Mouse (Mus musculus): Measurements from ENCODE around the gene Rem2. TPM values are rescaled to one million over a fixed set of nuclear protein-coding genes. Genes with fewer than 3 reads are reported as not detected.

Gene Rem2
- polyA plus RNA-seq, 1 experiment from 2014 or later = 4.3 TPM

DNA sequence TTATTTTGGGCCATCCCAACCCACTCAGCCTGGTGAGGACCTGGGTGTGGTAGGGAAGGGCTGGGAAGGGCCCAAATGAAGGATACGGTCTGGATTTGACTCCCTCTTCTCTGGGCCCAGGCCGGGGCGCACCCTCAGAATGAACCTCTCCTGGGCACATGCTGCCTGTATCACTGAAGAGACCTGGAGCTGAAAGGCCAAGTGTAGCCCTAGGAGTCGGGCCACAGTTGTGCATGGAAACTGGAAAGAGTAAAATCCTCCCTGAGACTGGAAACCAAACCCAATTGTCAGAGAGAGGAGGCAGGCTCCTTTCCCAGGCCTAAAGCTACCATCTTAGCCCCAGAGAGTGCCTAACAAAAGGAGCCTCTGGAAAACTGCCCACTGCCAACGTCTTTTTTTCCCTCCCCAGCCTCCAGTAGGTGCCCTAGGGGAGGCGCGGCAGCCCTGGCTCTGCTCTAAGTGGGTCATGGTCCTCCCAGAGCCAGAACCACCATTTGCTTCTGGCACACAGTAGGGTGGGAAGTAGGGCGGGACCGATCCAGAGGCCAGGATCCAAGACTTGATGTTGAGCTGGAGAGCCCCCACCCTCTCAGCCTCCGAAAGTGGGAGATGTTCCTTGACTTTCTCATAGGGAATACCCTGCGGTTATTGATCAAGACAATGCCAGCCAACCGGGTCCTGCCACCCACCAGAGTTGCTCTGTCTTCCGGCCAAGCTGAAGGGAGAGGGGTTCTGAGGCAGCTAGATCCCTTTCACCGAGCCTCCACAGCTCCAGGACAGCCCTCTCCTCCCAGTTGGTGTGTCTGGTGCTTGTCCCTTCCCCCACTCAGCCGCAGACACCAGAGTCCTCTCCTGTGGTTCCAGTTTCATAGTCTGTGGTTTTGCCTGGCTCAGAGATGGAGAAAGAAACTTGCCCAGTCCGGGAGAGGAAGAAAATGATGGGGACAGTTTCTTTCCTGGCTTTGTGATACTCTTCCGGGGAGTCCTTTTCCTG lies 42.8 kb upstream of the Rem2 start:
- ATAC-seq (ENCODE audit: insufficient number of reproducible peaks, insufficient read depth, low FRiP score, low TSS enrichment, low read depth) = peak; percentile 14; the same call in 1 of the 2 replicates
- peak overlapping the region; percentile 95 for H3K4me2 ChIP-seq
- H3K9me3 ChIP-seq = no peaks in the 10 kb centered on the region
- WGBS = 34% methylated on average over 17 of the region's 17 CpGs
- peak overlapping the region; percentile 88 for H3K4me3 ChIP-seq (replicated peaks)
- H3K36me3 ChIP-seq = peaks cover 55% of the 10 kb centered on the region
- no peaks in the 10 kb centered on the region for H3K27me3 ChIP-seq
- H3K27ac ChIP-seq = peak overlapping the region; percentile 98
- peak overlapping the region; percentile 99 for H3K9ac ChIP-seq (replicated peaks)
- H3K4me1 ChIP-seq (replicated peaks) = peaks cover 42% of the 10 kb centered on the region

DNA sequence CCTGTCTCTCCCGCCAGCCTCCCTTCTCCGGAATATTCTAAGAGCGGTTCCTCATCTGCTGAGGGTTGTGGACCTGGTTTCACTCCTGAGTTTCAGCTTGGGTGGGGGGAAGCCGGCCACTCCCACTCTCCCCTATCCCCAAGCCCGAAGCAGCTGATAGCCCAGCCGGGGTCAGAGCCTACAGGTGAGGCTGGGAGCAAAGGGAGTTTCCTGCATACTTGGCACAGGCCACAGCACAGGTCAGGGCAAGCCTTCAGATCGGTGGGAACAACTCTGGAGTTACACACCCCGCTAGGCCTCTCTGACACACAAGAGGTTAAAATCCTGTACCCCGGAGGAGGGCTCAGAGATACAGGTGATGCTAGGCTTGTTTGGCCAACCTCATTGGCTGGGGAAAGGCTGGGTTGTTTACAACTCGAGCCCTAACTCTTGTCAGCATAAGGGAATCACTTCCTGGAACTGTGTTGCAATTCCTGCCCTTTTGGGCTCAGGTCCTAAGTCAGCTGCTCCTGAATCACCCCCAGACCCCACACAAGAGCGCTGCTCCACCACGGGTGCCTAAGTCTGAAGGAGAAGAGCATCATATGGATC lies 41.9 kb upstream of the Rem2 start:
- Histone ChIP-seq H3K4me3 (replicated peaks) (peak overlapping the region; percentile 88), H3K4me1 (replicated peaks) (peaks cover 42% of the 10 kb centered on the region), H3K4me2 (peak overlapping the region; percentile 95), H3K36me3 (peaks cover 56% of the 10 kb centered on the region), H3K27ac (peak overlapping the region; percentile 98; the same call in 1 of the 2 replicates), H3K9ac (replicated peaks) (peak overlapping the region; percentile 99), H3K27me3 (no peaks in the 10 kb centered on the region), H3K9me3 (no peaks in the 10 kb centered on the region)
- ATAC-seq (ENCODE audit: insufficient number of reproducible peaks, insufficient read depth, low FRiP score, low TSS enrichment, low read depth) = no peak
- WGBS = 58% methylated on average over 12 of the region's 12 CpGs

DNA sequence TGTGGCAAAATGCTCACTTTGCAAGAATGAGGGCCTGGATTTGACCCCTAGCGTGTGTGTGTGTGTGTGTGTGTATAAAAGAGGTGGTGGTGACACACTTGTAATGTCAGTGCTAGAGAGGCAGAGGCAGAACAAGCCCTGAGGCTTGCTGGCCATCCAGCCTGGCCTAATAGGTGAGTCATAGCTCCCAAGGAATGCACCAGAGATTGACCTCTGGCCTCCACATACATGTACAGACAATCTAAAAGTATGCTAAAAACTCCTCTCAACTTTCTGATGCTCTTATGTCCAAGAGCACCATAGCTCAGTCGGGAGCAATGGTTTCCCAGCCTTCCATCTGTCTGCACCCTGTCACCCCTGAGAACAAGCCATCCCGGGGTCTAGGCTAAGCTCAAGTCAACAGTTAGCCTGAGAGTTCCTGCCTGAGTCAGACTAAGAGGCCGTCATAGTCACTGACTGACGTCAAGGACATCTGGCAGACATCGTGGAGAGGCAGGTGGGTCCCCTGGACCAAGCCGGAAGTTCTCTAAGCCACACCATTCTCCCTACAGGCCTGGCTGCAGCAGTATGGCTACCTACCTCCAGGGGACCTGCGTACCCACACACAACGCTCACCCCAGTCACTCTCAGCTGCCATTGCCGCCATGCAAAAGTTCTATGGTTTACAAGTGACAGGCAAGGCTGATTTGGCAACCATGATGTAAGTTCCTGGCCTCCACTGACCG lies 40.5 kb upstream of the Rem2 start:
- ATAC-seq (ENCODE audit: insufficient number of reproducible peaks, insufficient read depth, low FRiP score, low TSS enrichment, low read depth) = no peak
- no peak overlapping the region for H3K27ac ChIP-seq
- H3K4me3 ChIP-seq (replicated peaks) = no peak overlapping the region

DNA sequence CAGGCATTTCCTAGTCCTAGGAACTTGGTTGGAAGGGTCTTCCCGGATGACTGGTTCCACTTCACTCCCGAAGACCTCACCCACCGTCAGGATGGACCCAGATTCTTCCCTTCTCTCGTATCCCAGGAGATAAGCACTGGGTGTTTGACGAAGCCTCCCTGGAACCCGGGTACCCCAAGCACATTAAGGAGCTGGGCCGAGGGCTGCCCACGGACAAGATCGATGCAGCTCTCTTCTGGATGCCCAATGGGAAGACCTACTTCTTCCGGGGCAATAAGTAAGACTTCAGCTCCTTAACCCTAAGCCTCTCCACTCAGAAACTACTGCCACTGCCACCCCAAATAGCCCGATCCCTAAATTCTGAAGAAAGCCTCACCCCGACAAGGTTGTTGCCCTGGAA lies 36.7 kb upstream of the Rem2 start:
- H3K36me3 ChIP-seq = peaks cover 72% of the 10 kb centered on the region
- 89% methylated on average over 12 of the region's 12 CpGs for WGBS
- no peaks in the 10 kb centered on the region for H3K27me3 ChIP-seq
- H3K27ac ChIP-seq = no peak overlapping the region
- no peaks in the 10 kb centered on the region for H3K9me3 ChIP-seq
- H3K4me1 ChIP-seq (replicated peaks) = peaks cover 32% of the 10 kb centered on the region
- no peak overlapping the region for H3K9ac ChIP-seq (replicated peaks)
- no peak overlapping the region for H3K4me3 ChIP-seq (replicated peaks)
- no peak overlapping the region for H3K4me2 ChIP-seq
- ATAC-seq (ENCODE audit: insufficient number of reproducible peaks, insufficient read depth, low FRiP score, low TSS enrichment, low read depth) = no peak

More for the DNA sequence above, 40.5 kb upstream of the Rem2 start:
- 80% methylated on average over 11 of the region's 11 CpGs for WGBS
- no peaks in the 10 kb centered on the region for H3K9me3 ChIP-seq
- no peak overlapping the region for H3K9ac ChIP-seq (replicated peaks)
- H3K27me3 ChIP-seq = no peaks in the 10 kb centered on the region
- peaks cover 60% of the 10 kb centered on the region for H3K36me3 ChIP-seq
- peaks cover 32% of the 10 kb centered on the region for H3K4me1 ChIP-seq (replicated peaks)
- no peak overlapping the region for H3K4me2 ChIP-seq

DNA sequence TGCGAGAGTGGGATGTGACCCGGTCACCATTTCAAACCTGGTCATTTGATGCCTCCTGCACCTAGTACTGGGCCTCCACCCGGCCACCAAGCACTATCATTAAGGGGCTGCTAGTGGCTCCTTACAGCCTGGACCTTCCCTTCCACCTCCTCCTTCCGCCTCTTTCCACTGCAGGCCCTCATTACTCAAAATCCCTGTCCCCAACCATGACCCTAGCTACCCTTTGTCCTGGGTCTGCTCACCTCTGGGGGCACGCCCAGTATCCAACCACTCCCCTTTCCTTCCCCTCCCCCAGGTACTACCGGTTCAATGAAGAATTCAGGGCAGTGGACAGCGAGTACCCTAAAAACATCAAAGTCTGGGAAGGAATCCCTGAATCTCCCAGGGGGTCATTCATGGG lies 36.3 kb upstream of the Rem2 start:
- Histone ChIP-seq H3K4me1 (replicated peaks) (peaks cover 30% of the 10 kb centered on the region), H3K27ac (no peak overlapping the region), H3K9ac (replicated peaks) (no peak overlapping the region), H3K36me3 (peaks cover 72% of the 10 kb centered on the region), H3K4me2 (no peak overlapping the region), H3K27me3 (no peaks in the 10 kb centered on the region), H3K4me3 (replicated peaks) (no peak overlapping the region), H3K9me3 (no peaks in the 10 kb centered on the region)
- WGBS = 73% methylated on average over 7 of the region's 7 CpGs
- ATAC-seq (ENCODE audit: insufficient number of reproducible peaks, insufficient read depth, low FRiP score, low TSS enrichment, low read depth) = no peak

DNA sequence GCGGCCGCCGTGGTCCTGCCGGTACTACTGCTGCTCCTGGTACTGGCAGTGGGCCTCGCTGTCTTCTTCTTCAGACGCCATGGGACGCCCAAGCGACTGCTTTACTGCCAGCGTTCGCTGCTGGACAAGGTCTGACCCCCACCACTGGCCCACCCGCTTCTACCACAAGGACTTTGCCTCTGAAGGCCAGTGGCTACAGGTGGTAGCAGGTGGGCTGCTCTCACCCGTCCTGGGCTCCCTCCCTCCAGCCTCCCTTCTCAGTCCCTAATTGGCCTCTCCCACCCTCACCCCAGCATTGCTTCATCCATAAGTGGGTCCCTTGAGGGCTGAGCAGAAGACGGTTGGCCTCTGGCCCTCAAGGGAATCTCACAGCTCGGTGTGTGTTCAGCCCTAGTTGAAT lies 35.4 kb upstream of the Rem2 start:
- WGBS = 92% methylated on average over 14 of the region's 14 CpGs
- no peak overlapping the region for H3K4me2 ChIP-seq

DNA sequence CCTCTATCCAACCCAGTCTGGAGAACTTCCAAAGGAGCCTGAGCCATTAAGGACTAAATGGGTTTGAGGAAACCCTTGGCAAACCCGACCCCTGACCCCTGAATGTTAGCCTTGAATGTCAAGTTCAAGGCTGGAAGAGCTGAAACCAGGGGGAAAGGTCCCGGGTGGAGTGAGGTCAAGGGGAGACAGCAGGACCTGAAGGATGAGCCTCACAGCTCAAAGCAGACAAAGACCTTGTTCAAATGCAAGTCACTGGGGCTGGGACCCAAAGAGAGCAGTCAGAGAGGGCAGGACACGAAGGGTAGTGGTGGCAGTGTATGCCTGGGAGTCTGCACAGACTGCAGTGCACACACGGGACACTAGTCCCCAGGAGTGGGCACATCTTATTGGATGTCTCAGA lies 34.5 kb upstream of the Rem2 start:
- Histone ChIP-seq H3K9ac (replicated peaks) (no peak overlapping the region), H3K27ac (no peak overlapping the region), H3K4me2 (no peak overlapping the region), H3K4me3 (replicated peaks) (no peak overlapping the region), H3K9me3 (no peaks in the 10 kb centered on the region), H3K36me3 (peaks cover 55% of the 10 kb centered on the region), H3K27me3 (no peaks in the 10 kb centered on the region), H3K4me1 (replicated peaks) (peaks cover 23% of the 10 kb centered on the region)
- ATAC-seq (ENCODE audit: insufficient number of reproducible peaks, insufficient read depth, low FRiP score, low TSS enrichment, low read depth) = no peak
- 75% methylated on average over 4 of the region's 4 CpGs for WGBS

More for the DNA sequence above, 35.4 kb upstream of the Rem2 start:
- no peak overlapping the region for H3K4me3 ChIP-seq (replicated peaks)
- H3K4me1 ChIP-seq (replicated peaks) = peaks cover 23% of the 10 kb centered on the region
- H3K27me3 ChIP-seq = no peaks in the 10 kb centered on the region
- no peak overlapping the region for H3K9ac ChIP-seq (replicated peaks)
- no peak for ATAC-seq (ENCODE audit: insufficient number of reproducible peaks, insufficient read depth, low FRiP score, low TSS enrichment, low read depth)
- H3K9me3 ChIP-seq = no peaks in the 10 kb centered on the region
- no peak overlapping the region for H3K27ac ChIP-seq
- H3K36me3 ChIP-seq = peaks cover 63% of the 10 kb centered on the region

DNA sequence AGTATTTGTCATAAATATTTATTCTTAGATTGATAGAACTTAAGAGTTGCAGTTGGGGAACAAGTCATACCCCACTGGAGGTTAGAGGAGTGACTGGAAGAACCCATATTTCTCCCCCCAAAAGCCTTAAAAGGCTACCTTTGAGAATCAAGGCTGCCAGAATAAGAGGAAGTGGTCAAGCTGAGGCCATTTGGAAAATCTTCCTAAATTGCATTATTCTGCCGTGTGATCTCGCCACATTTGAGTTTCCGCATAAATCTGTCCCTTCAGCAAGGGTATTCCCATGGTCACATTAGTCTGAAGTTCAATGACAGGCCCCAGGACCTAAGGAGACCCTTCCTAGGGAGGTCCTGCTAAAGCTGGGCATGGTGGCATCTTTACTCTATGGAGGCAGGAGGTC lies 33.4 kb upstream of the Rem2 start:
- Histone ChIP-seq H3K4me3 (replicated peaks) (no peak overlapping the region), H3K4me1 (replicated peaks) (peaks cover 23% of the 10 kb centered on the region), H3K36me3 (peaks cover 43% of the 10 kb centered on the region), H3K27ac (peak overlapping the region; percentile 88; the same call in 1 of the 2 replicates), H3K27me3 (no peaks in the 10 kb centered on the region), H3K9ac (replicated peaks) (no peak overlapping the region), H3K9me3 (no peaks in the 10 kb centered on the region), H3K4me2 (no peak overlapping the region)
- peak; percentile 40; the same call in 1 of the 2 replicates for ATAC-seq (ENCODE audit: insufficient number of reproducible peaks, insufficient read depth, low FRiP score, low TSS enrichment, low read depth)
- 91% methylated on average over 3 of the region's 3 CpGs for WGBS

DNA sequence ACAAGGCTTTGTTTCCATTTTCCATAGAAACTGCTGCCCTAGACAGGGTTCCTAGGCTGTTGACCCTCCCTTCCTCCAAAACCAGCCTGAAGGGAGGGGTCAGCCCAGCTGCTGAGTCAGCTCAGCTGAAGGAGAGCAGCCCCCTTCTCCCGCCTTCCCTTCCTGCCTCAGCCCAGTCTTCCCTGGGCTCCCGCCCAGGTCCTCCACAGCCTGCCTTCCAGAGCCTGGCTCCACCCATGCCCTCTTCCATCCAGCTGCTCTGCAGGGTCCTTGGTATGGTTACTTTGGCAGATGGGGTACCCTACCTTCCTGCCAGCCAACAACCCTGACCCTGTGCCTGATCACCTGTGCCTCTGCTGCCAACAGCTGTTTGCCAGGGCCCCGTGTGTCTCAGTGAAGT lies 32.7 kb upstream of the Rem2 start:
- peaks cover 36% of the 10 kb centered on the region for H3K36me3 ChIP-seq
- H3K27ac ChIP-seq = peak overlapping the region; percentile 88
- peak overlapping the region; percentile 32 for H3K4me2 ChIP-seq
- peak overlapping the region; percentile 24 for H3K9ac ChIP-seq (replicated peaks)
- H3K4me3 ChIP-seq (replicated peaks) = no peak overlapping the region
- H3K27me3 ChIP-seq = no peaks in the 10 kb centered on the region
- no peaks in the 10 kb centered on the region for H3K9me3 ChIP-seq
- peaks cover 23% of the 10 kb centered on the region for H3K4me1 ChIP-seq (replicated peaks)
- 6% methylated on average over 3 of the region's 3 CpGs for WGBS
- ATAC-seq (ENCODE audit: insufficient number of reproducible peaks, insufficient read depth, low FRiP score, low TSS enrichment, low read depth) = peak; percentile 86

DNA sequence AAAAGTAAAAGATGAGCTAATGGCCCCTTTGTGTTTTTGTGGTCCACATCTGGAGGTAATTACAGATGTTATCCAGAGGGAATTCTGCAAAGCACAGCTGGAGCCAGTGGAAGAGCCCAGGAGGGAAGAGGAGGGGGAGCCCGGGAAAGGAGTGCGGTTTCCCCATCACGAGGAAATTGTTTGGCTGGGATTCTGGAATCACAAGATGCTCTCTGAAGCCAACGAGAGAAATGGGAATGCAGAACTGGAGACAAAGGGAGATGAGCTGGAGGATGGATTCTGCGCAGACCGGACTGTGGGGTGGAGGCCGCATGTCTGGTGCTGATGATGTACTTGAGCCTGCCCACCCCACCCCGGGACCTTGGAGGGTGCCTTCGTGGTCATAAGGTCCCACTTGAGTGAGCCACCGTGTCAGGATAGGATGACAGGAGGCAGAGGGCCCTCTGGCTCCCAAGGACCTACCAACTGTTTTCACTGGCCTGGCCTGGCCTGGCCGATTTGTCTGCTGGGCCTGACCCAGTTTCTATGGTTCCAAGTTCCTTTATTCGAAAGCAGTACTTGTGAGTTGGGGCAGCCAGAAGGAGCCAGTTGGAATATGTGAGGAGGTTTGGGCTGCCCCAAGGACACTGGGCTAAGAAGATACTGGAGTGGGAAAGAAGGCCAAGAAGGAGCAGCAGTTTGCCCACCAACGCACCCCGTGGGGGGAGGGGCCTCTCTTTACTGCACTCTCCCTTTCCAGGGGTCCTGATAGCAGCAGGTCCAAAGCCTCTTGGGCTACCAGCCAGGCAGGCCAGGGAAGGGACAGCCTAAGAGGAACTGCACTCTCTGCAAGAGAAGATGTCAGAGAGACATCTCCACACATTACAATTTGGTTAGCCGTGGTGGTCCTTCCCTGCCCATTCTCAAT lies 31.9 kb upstream of the Rem2 start:
- 52% methylated on average over 15 of the region's 15 CpGs for WGBS
- H3K27me3 ChIP-seq = no peaks in the 10 kb centered on the region
- peaks cover 26% of the 10 kb centered on the region for H3K4me1 ChIP-seq (replicated peaks)
- peaks cover 29% of the 10 kb centered on the region for H3K36me3 ChIP-seq
- H3K9me3 ChIP-seq = no peaks in the 10 kb centered on the region
- peak overlapping the region; percentile 88 for H3K27ac ChIP-seq
- ATAC-seq (ENCODE audit: insufficient number of reproducible peaks, insufficient read depth, low FRiP score, low TSS enrichment, low read depth) = no peak
- H3K9ac ChIP-seq (replicated peaks) = no peak overlapping the region
- no peak overlapping the region for H3K4me3 ChIP-seq (replicated peaks)
- H3K4me2 ChIP-seq = no peak overlapping the region
